Mouse (Mus musculus) monocyte, adult 59 days (primary cell): ENCODE measurements around the gene Krtap16-3. TPM values are rescaled to one million over a fixed set of nuclear protein-coding genes. Genes with fewer than 3 reads are reported as not detected.

Experiments used
- total RNA-seq, 2 experiments: library from RNA; stranded (reverse); gene quantifications; one replicate each; pipeline ENCODE4 v1.2.4; 2023

Gene Krtap16-3
- total RNA-seq: not detected

DNA sequence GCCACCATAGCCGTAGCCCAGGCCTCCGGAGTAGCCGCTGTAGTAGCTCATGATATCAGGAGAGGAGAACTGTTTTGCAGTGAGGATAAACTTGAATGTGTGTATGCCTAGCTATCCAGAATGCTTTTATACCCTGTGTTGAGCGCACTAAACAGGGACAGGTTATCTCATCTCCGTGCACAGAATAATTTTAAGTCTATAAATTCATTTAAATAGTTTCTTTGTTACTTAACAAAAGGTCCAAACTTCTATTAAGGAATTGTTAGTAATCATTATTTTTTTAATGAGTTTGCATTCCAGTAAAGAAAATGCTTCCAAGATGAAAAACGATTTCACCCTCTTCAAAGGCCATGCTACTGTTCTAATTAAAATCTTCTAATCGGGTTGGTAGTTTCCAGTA, at the start of gene Krtap16-3:
TSS of gene Krtap16-3 (minus strand) at position 101 of the 400 bp plus-strand sequence.

GRCm38 (mm10) chr16:89010659-89011058, 48.0 kb upstream of the Krtap16-3 start, which contains the start of gene Krtap22-2:
Gene Krtap22-2 (minus strand): TSS chr16:89010759.

DNA sequence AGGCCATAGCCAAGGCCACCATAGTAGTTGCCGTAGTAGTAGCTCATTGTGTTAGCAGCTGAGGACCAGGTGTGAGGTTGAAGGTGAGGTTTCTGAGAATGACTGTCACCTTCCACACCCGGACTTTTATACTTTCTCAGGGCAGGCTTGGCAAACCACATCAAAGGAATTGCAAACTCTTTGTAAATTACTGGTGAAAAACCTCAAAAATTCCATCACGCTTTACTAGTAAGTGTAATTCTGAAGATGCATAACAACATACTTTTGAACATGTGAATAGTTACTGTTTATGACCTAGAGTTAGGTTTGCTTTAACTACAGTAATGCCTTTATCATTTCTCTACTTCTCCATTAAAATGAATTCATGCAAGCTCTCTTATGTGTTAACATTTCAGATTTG, 30.5 kb downstream of the Krtap16-3 start, which contains the start of gene Krtap19-9b:
TSS of gene Krtap19-9b (minus strand) at position 101 of the 400 bp plus-strand sequence.

Other genes starting within 250 kb of the Krtap16-3 start
- gene Krtap13-1, start 234.0 kb downstream of the Krtap16-3 start, total RNA-seq: not detected
- gene Krtap13, start 211.2 kb downstream of the Krtap16-3 start, total RNA-seq: not detected
- not detected for gene 2310034C09Rik, start 204.0 kb downstream of the Krtap16-3 start, total RNA-seq
- gene 2310057N15Rik, start 188.7 kb downstream of the Krtap16-3 start, total RNA-seq: not detected
- gene Gm5965, start 185.0 kb downstream of the Krtap16-3 start, total RNA-seq: not detected
- not detected for gene Gm20741, start 150.7 kb downstream of the Krtap16-3 start, total RNA-seq
- gene Krtap15, start 142.7 kb downstream of the Krtap16-3 start, total RNA-seq: not detected
- not detected for gene Krtap14, start 136.7 kb downstream of the Krtap16-3 start, total RNA-seq
- gene Krtap19-1, start 93.5 kb downstream of the Krtap16-3 start, total RNA-seq: not detected
- not detected for gene Krtap19-2, start 88.6 kb downstream of the Krtap16-3 start, total RNA-seq
- gene Krtap19-3, start 84.8 kb downstream of the Krtap16-3 start, total RNA-seq: not detected
- gene Krtap19-4, start 77.8 kb downstream of the Krtap16-3 start, total RNA-seq: not detected
- gene Krtap19-5, start 66.4 kb downstream of the Krtap16-3 start, total RNA-seq: not detected
- not detected for gene Krtap19-9b, start 30.6 kb downstream of the Krtap16-3 start, total RNA-seq
- not detected for gene Krtap22-2, start 47.9 kb upstream of the Krtap16-3 start, total RNA-seq
- not detected for gene Gm10229, start 52.4 kb upstream of the Krtap16-3 start, total RNA-seq
- not detected for gene Krtap6-1, start 68.8 kb upstream of the Krtap16-3 start, total RNA-seq
- gene Gm10228, start 78.6 kb upstream of the Krtap16-3 start, total RNA-seq: not detected
- gene Krtap6-5, start 85.0 kb upstream of the Krtap16-3 start, total RNA-seq: not detected
- not detected for gene 1110025L11Rik, start 101.1 kb upstream of the Krtap16-3 start, total RNA-seq
- gene Krtap6-3, start 121.1 kb upstream of the Krtap16-3 start, total RNA-seq: not detected
- not detected for gene Gm6358, start 178.0 kb upstream of the Krtap16-3 start, total RNA-seq
- not detected for gene Gm10061, start 188.2 kb upstream of the Krtap16-3 start, total RNA-seq
- gene Gm9789, start 195.1 kb upstream of the Krtap16-3 start, total RNA-seq: not detected
- not detected for gene Gm7735, start 206.6 kb upstream of the Krtap16-3 start, total RNA-seq
- gene 1110057P08Rik, start 211.9 kb upstream of the Krtap16-3 start, total RNA-seq: not detected
- not detected for gene Krtap20-2, start 243.0 kb upstream of the Krtap16-3 start, total RNA-seq